Mouse (Mus musculus) layer of hippocampus, adult 2 months (tissue): ENCODE measurements at regions not wholly inside any gene's neighbourhood (a gene's known extent, or its start where the extent isn't known, plus 50 kb on each side); places are given as distances from the start of the nearest gene placed in this dataset.
A peak's percentile ranks its signal among the peaks of the same experiment; 100 is the strongest.

ENCODE experiments used
- DNase-seq, 2 experiments: peaks; one replicate each; pipeline ENCODE4 v3.0.0; 2022; ENCODE audit warnings: low spot score in 2 of 2
- H3K27ac ChIP-seq: fragments of 200-600 bp; 2 replicates; pipeline ENCODE4 v1.8.1; 2022
- H3K4me3 ChIP-seq: fragments of 200-600 bp; 2 replicates; pipeline ENCODE4 v1.8.1; 2022; ENCODE audit warnings: mild to moderate bottlenecking
- CTCF ChIP-seq: fragments of 200-600 bp; conservative IDR thresholded peaks from 2 replicates; pipeline ENCODE4 v1.8.1; 2022; ENCODE audit warnings: antibody characterized with exemption, mild to moderate bottlenecking, moderate library complexity

DNA sequence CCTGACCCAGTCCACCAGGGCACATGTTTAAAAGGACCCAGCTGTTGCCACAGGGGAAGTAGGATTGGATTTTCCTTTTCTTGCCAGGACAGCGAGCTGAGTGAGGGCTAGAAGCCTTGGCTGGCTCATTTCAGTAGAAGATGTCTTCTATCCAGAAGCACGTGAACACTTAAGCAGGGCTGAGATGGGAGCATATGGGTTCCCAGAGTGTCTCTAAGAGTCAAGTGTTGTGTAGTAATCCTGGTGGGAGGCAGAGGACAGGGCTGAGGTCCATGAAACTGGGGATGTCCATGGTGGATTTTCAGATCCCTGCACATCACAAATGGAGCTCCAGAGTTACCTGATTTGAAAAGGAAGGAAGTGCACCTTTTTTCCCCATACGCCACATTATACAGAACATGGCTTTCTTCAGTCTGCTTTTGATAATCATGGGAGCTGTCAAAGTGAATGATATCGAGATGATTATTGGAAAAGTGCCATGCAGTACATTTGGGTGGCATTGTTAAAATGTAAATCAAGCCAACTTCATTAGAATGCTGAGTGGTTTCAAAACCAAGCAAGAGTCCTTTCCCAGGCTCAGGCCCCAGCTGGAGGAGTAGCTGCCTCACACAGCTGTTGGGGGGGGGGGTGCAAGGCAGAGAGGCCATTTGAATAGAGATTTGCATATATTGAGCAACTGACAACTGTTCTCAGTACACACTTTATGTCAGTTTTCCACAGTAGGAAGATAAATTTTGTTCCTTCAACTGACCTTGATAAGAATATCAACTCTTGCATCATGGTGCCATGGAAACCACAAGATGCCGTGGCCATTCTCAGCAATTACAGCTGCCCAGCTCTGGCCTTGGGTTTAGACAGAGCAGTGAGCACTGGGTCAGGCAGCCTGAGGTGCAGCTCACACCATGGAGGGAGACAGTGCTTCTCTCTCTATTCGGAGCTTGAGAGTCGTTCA is 81.7 kb downstream of the Slc35b3 start:
- Histone ChIP-seq H3K27ac (no peak overlapping the region), H3K4me3 (no peak overlapping the region)
- no peak for TF ChIP-seq CTCF
- DNase-seq = peak; percentile 43 to 66

DNA sequence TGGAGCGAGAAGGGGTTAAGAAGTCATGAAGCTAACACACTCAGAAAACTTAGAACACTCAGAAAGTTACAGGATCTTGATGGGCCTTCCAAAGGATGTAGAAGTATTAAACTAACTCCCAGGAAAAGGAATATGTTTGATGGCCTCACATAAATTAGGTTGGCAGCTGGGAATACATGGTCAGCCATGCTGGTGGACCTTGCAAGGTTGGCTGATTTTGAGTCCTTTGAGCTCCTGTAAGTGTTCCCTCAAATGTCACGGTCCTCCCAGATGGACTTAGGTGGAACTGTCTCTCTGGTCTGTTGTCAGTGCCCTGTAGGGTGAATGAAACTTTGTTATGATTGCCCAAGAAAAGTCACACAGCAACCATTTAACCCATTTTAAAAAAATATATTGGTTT is 84.8 kb downstream of the Slc35b3 start:
- no peak overlapping the region for H3K4me3 ChIP-seq
- no peak for DNase-seq
- no peak for TF ChIP-seq CTCF

DNA sequence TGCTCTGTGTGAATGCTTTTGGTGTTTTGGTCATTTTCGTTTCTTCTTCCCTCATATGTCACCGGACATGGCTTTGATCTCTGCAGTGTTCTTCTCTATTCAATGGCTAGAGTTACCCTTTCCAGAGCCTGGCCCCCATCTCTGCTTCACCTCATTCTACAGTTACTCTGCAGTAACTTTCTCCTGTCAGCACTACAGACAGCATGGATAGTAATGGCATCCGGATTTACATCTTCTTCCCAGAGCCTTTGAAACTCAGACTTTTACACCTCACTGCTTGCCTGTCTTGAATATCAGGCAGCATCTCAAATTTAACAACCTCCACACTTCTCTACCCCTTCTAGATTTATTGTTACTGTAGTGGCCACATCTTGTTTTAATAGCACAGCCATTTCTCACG is 96.7 kb downstream of the Slc35b3 start:
- Histone ChIP-seq H3K4me3 (no peak overlapping the region), H3K27ac (no peak overlapping the region)
- no peak for DNase-seq
- TF ChIP-seq CTCF = no peak

More for the DNA sequence above, 84.8 kb downstream of the Slc35b3 start:
- H3K27ac ChIP-seq = no peak overlapping the region

DNA sequence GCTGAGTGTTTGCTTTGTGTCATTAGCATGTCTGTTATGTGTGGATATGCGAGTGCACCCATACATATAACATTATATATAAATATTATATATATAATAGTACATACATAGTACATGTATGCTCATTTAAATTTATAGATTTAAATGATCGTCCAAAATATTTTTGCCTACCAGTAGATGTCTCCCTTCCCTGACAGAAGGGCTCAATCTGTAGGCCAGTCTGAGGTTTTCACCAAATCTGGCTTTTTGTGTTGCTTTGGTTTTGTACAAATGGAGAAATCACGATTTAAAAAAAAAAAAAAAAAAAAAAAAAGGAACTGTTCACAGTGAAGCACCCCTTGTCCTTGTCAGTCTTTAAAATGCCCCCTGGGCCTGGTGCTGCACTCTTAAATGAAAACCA is 104.9 kb downstream of the Slc35b3 start:
- no peak for DNase-seq
- Histone ChIP-seq H3K4me3 (no peak overlapping the region), H3K27ac (no peak overlapping the region)
- TF ChIP-seq CTCF = peak; percentile 66

DNA sequence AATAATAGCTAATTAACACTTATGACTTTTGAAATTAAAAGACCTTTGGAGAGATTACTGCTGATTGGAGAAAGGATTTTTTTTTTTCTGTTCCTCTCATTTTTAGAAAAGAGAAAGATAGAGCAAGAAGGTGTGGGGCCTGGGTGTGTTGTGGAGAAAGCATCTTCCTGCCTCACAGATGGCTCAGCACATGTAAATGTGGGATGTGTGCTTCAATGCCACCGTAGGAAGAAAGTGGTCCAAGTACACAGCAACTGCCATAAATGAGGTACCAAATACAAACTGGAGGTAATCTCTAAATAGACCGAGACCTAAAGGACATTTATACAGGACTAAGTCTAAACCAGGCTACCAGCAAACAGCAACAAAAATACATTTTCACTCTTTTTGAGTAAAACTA is 105.7 kb downstream of the Slc35b3 start:
- no peak for DNase-seq
- Histone ChIP-seq H3K4me3 (no peak overlapping the region), H3K27ac (no peak overlapping the region)
- TF ChIP-seq CTCF = no peak

DNA sequence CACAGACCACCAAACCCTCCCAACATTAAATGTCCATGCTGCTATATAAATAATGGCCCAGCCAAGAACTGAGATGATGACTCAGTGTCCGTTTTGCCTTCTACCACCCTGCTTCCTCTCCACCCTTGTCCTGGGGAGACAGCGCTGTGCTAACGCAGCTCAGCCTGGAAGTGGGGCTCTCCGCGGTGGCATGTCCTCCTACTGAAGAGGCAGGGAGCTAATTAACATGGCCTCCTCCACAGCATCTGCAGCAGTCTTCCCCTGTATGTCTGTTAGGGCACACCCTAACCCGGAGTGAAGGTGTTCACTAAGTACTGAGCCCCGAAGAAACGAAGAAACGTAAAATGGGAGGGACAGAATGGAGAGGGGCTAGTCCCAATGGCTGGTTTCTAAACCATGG is 107.8 kb downstream of the Slc35b3 start:
- no peak overlapping the region for H3K27ac ChIP-seq
- no peak overlapping the region for H3K4me3 ChIP-seq
- DNase-seq = no peak
- no peak for TF ChIP-seq CTCF

DNA sequence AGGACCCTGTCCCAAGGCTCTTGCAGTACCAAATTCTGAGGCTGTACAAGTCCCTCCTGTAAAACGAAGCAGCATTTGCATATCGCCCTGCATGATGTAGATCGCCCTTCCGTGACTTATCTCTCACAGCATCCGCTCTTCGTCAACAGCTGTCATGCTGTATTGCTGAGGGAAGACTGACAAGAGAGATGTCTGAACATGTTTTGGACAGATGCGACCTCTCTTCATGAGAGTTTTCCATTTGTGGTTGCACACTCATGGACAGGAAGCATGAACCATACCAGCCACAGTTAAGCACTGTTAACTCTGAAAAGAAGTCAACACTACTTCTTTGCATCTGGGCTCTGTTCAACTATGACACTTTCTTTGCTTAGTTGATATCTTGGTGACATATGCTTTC is 108.9 kb downstream of the Slc35b3 start:
- no peak overlapping the region for H3K4me3 ChIP-seq

DNA sequence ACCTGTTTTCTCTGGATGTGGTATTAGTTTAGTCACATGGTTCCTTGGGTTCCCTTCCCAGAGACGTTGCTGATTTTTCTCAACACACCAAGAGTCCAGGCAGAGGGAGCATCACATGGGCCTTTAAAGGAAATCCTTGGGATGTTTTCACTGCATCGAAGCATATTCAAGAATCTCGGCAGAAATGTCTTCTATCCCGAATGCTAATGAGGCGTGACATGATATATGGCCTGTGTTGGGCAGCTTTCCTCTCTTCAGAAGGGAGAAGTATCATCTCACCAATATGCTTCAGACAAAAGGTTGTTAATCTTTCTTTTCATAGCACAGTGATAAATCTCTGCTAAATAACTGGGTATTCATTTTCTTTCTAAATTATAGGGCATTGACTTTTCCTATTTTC is 122.4 kb downstream of the Slc35b3 start:
- no peak for DNase-seq
- Histone ChIP-seq H3K4me3 (no peak overlapping the region), H3K27ac (no peak overlapping the region)
- TF ChIP-seq CTCF = no peak

More for the DNA sequence above, 108.9 kb downstream of the Slc35b3 start:
- DNase-seq = no peak
- TF ChIP-seq CTCF = no peak
- H3K27ac ChIP-seq = no peak overlapping the region

DNA sequence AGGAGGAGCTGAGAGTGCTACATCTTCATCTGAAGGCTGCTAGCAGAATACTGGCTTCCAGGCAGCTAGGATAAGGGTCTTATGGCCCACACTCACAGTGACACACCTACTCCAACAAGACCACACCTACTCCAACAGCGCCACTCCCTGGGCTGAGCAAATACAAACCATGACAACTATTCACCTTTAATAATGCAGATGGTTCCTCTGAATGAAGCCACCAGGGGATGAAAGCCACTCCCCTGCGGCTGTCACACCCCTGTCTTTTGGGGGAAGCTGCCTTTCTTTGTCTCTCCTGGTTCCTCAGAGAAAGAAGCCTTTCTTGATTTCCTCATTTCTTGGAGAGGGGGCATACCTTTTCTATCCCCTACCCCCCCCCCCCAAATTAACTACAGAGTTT is 135.0 kb downstream of the Slc35b3 start:
- DNase-seq = no peak
- Histone ChIP-seq H3K27ac (no peak overlapping the region), H3K4me3 (no peak overlapping the region)
- TF ChIP-seq CTCF = no peak

DNA sequence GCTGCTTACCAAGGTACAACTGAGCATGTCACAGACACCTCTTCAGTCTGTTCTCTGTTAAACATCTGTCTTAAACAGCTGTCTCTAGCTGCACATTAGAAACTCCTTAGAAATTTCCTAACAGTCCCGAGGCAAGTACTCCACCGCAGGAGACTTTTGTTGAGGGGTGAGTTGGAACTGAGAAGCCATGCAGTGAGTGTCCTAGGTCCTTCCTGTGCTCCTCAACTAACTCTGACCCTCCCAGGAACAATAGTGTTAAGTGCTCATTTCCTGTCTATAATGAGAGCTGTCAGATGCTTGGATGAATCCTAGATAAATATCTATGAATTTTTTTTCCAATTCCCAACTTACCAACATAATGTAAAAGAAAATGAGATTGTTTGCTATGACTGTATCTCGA is 141.1 kb downstream of the Slc35b3 start:
- DNase-seq = no peak
- no peak overlapping the region; the same call in 1 of the 2 replicates for H3K27ac ChIP-seq
- no peak for TF ChIP-seq CTCF
- H3K4me3 ChIP-seq = no peak overlapping the region

DNA sequence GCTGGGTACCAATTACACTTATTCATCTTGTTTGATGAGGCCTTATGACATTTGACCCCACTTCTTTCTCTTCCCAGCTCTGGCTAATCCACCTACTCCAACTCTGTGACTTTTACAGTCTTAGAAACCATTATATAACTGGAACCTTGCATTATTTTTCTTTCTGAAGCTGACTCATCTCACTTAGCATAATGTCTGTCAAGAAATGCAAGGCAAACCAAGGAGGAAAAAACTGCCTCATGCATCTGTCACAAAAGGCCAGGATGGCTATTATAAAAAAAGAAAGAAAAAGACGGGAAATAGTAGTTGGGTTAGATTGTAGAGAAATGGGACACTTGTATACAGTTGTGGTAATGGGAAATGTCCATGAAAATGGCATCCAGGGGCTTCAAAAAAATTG is 141.9 kb downstream of the Slc35b3 start:
- DNase-seq = peak in 1 of 2 experiments; percentile 19
- no peak for TF ChIP-seq CTCF
- Histone ChIP-seq H3K4me3 (no peak overlapping the region), H3K27ac (peak overlapping the region; percentile 32; the same call in 1 of the 2 replicates)

DNA sequence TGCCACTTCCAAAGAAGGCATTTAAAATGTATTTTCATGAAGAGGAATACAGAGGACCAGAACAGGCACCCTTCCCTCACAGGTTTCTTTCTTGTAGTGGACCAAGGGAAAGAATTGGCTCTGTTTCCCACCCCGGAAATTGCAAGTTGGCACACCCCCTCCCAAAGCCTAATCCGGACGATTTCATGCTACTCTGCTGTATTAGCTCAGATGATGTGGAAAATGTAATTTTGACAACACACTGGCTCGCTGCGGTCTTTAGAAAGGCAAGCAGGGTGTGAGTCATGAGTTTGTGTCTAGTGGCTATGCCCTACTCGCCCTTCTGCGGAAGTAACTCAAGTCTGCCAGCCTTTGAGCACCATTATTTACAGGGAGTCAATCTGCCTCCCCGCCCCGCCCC is 144.4 kb downstream of the Slc35b3 start:
- DNase-seq = no peak
- TF ChIP-seq CTCF = no peak
- H3K4me3 ChIP-seq = no peak overlapping the region
- H3K27ac ChIP-seq = no peak overlapping the region

DNA sequence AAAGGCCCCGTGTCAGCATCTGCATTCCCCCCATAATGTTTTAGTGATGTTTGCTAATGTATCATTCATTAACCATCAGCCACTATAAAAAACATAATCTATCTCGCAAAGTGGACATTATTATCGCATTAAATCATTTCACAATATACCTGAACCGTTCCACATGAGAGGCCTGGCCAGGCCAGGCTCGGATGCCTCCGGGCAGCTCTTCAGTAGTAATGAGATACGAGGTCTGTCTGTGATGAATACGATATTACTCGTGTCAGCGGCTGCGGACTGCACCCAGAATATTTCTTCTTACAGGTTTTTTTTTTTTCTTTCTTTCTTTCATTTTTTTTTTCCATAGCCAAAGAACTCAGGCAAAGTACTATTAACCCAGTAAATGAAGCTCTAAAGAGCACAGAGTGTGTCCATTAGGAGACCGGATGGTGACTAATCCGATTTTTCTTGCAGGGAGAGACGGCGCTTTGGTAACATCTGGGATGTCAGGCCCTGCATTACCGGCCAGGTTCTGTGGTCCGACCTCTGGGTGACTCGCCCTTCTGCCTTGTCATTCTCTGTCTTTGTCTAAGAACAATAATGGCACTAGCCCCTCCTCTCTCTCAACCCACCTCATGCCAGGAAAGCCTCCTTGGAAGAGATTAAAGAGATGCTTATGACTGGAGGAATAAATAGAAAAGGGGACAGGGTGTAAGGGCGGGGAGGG is 145.5 kb downstream of the Slc35b3 start:
- TF ChIP-seq CTCF = no peak
- no peak for DNase-seq
- Histone ChIP-seq H3K27ac (no peak overlapping the region), H3K4me3 (no peak overlapping the region)
